Mouse (Mus musculus) thymus, postnatal 14 days (tissue): Measurements from ENCODE around the gene Faap20.

Experiments used
- DNase-seq: peaks from one replicate; pipeline ENCODE4 v3.0.0; 2021

The Faap20 gene

GRCm38 (mm10) chr4:155249648-155250351, at the start of gene Faap20:
Gene Faap20, plus strand, starts transcription at chr4:155249802.
- peak; percentile 91 for DNase-seq

DNA sequence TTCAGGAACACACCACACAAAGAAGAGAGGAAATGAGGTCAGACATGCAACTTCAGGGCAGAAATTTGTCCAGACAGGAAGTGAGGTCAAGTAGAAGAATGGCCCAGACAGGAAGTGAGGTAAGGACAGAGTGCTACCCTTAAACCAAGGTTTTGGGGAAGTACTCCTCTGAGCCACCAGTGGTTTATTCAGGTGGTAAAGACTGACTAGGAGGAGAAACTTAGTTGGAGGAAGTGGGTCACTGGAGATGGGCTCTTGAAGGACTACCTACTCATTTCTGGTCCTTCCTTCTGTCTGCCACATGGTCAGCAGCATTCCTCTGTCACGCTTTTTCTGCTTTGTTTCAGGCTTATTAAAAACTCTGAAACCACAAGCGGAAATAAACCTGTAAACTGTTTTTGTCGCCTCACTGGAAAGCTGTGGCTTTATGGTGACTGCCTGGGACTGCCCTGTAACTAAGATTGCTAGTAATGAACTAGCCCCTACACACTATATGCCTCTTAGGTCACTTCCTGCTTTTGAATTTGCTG, 48.7 kb upstream of the Faap20 start:
- peak; percentile 57 for DNase-seq

GRCm38 (mm10) chr4:155201764-155202163, 47.8 kb upstream of the Faap20 start:
- no peak for DNase-seq

DNA sequence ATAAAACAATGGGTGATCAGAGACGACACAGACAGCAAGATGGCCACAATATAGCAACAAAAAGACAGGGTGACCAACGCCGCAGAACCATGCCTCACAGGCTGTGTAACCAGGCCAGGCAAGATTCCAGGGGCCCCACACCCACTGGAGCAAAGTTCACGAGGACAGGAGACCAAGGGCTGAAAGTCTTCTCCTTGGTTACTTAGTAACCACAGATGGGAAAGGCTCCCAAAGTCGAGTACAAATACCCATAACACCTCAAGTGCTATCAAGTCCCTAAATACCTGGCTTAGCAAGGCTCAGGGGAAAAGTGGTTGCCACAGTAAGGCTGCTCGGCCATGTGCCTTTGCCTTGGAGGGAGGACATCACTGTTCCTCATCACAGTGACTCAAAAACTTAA, 43.7 kb upstream of the Faap20 start:
- DNase-seq, result no peak

DNA sequence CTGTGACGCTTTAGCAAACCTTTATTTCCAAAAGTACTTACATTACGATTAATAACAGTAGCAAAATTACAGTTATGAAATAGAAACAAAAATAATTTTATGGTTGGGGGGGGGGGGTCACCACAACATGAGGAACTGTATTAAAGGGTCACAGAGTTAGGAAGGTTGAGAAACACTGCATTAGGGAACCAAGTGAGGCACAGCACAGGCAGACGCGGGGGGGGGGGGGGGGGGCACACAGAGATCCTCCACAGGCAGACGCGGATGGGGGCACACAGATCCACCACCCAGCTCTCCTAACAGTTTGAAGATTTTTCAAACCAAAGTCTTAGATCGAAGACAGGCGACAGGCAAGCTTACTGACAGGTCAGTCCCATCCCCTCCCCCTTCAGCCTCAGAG, 43.1 kb upstream of the Faap20 start:
- DNase-seq, result no peak

DNA sequence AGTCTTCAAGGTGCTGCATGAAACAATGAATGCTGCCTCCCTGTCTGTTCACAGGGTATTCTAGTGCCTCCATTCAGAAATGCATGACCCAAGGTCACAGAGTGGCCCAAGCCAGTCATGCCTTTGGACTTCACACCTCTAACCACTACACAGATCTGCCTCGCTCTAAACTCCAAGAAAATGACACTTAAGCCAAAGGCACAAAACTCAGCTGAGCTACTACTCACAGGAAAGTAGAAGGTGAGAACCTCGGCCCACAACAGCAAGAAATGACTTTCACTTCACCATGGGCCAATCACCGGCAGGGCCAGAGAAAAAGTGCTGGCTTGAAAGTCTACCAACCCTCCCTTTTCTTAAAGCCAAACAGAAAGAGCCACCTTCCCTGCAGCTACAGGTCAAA, 41.8 kb upstream of the Faap20 start:
- DNase-seq, result no peak

DNA sequence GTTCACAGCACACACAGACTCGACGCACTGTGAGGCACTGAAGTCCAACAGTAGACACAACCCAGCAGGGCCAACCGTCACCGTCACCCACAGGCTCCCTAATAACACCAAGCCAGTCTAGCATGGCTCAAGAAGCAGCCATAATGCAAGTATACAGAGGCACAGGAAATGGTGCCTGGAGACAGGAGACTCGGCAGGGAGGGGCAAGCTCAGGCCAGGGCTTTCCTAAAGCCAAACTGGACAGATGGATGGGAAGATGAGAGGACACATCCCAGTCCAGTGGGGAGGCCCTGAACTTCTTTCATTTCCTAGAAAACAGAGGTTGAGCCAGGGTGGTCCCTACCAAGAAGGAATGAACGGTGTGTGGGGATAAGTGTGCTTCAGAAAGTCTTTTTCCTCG, 41.0 kb upstream of the Faap20 start:
- DNase-seq, result no peak

GRCm38 (mm10) chr4:155209079-155209478, 40.5 kb upstream of the Faap20 start:
- DNase-seq, result no peak

GRCm38 (mm10) chr4:155209494-155209893, 40.1 kb upstream of the Faap20 start:
- DNase-seq, result no peak

DNA sequence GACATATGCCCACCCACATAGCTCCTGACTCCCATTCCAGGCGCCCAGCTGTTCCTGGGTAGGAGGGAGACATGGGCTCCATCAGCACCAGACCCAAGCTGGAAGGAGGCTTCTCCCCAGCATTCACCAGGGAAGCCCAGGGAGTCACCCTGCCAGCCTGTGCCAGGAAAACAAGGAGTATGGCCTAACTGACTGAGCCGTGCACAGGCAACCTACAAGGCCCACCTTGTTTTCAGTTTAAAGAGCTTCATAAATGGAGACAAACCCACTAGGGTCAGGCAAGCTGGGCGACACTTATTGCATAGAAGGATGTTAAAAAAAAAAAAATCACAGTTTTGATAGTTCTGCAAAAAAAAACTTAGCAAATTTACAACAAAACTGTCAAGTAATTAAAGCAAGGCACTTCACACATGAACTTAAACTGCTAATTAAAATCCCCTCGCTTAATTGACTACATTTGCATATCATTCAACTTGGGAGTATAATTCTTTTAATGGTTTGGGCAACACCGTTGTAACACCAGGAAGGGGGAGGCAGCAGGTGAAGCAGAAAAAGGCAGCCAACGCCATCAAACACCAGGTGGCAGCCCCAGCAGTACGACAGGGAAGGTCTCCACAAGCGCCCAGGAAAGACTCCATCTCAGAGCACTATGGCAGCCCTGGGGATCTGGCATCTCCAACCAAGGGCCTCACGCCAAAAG, 36.4 kb upstream of the Faap20 start:
- DNase-seq, result no peak

DNA sequence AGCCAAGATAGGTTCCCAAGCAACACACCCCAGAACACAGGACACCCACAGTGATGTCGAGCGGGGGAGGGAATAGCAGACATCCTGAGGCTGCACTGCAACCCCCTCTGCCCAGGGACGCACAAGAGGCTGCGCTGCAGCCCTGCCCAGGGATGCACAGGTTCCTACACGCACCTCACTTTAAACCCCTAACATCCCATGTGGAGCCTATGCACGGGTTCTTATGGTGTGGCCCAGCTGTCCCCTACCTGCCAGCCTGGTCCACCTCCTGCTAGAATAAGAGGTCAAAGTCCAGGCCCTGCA, 35.9 kb upstream of the Faap20 start:
- DNase-seq, result no peak

GRCm38 (mm10) chr4:155214188-155214587, 35.4 kb upstream of the Faap20 start:
- DNase-seq, result no peak

- DNase-seq, result no peak
Measured at GRCm38 (mm10) chr4:155214793-155215192, 34.8 kb upstream of the Faap20 start.

- no peak for DNase-seq
Measured at GRCm38 (mm10) chr4:155215203-155215602, 34.4 kb upstream of the Faap20 start.

GRCm38 (mm10) chr4:155215773-155216630, 33.6 kb upstream of the Faap20 start:
- DNase-seq, result peak; percentile 4

DNA sequence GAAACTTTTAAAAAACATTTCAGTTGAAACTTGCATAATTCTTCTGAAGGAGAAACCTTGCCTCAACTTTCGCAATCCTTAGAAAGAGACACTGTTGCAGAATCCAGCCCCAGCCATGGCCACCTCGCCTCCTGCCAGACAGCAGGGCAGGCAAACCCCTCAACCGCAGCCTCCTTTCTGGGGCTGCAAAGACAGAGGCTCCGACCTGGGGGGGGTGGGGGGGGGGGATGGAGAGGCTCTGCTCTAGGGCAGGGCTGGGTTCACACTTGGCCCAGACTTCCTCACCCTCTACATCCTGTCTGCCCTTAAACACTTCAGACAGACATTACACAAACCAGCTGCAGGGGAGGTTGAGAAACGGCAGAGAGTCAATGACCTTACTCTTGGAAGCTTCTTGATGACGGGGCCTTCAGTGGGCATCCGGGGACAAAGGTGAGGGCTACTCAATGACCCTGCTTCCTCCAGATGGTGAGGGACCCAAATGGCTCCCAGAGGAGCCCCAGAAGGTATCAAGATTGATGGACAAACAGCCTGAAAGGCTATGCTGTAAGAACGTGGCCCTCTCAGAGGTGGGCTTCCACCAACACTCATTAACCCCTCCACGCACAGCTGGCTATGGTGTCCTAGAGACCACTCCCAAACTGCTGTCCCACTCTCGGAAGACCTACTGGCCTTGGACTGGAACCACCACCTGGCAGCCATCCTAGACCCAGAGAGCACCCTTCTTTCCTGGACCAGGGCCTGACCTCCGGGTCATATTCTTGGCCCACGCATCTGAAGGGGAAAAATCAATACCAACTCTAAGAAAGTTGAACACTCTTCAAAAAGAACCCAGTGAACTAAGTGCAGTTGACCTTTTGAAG, 32.1 kb upstream of the Faap20 start:
- DNase-seq, result peak; percentile 59

DNA sequence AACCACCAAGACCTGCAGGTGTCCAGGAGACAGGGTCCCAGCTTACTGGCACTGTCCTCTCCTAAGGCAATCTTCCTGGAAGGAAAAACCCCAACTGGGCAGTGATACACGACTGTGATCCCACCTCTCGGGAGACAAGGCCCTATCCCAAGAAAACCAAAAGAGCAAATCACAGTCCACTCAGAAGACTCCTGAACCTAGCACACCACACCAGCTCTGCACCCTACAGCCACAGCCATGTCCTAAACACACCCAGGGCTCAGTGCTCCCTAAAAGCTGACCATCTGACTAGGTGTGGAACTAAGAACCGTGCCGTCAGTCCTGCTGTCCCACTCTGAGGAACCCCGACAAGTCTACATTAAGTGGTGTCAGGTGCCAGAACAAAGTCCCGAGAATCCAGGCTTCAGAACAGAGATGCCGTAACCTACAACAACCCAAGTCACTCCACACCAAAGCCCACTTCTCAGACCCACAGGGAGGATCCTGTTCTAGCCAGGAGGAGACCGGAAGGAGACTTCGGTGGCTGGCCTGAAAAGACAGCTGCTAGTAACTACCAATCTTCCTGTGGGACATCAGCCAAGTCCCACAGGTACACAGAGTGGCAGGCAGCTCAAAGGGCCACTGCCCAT, 31.4 kb upstream of the Faap20 start:
- no peak for DNase-seq

DNA sequence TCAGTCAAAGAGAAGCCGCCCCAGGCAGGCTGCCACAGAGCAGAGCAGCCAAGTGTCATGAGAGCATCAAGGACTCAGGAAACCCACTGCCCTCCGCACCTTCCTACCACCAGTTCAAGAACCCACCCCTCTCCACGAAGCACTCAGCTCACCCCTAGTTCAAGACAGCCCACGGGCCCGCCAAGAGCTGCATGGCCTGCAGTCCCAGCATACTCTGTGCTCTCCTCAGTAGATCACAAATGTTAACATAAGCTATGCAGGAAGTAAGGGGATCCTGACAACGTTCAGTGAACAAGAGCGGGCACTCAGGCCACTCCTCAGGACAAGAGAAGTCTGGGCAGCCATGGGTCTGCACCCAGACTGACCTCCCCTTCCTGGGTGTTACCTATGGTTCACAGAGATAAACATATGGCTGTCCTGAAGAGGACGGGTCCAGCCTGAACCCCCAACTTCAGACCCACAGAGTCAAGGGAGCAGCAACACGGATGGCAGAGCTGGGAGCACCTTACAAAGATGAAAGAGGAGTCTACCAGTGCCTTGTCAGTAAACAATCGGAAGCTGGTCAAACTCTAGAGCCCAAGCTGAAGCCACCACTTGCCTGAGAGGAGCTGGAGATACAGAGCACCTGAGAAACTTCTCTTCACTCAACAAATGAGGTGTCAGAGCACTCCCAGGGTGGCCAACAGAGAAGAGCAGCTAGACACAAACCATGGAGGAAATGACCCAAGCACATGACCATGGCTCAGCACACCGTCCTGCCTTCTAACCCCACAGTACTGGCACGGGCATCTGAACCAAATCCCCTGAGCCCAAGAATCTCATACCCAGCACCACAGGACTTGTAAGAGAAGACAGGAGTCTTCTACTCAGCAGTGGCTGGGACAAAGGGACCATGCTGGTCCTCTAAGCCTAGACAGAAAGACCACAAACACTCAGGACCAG, 30.1 kb upstream of the Faap20 start:
- DNase-seq, result no peak

- DNase-seq, result peak; percentile 38
Measured at GRCm38 (mm10) chr4:155220213-155221100, 29.1 kb upstream of the Faap20 start.

- no peak for DNase-seq
Measured at GRCm38 (mm10) chr4:155221106-155221505, 28.5 kb upstream of the Faap20 start.
